Mouse (Mus musculus) embryonic facial prominence, embryonic 14.5 days (tissue): Measurements from ENCODE around the gene Sorcs2. TPM values are rescaled to one million over a fixed set of nuclear protein-coding genes. Genes with fewer than 3 reads are reported as not detected.

Experiments used
- ATAC-seq: fragments of 200-750 bp; cut with Nextera tagmentation; 2 replicates; pipeline ENCODE4 v1.8.0; 2017; ENCODE audit warnings: low read depth, moderate number of reproducible peaks, moderate TSS enrichment
- DNase-seq: peaks from one replicate; pipeline ENCODE4 v3.0.0-alpha.2; 2015; ENCODE audit warnings: low spot score
- H3K27ac ChIP-seq: fragments of 300-500 bp; sonication (generic); replicated peaks from 2 replicates; pipeline ENCODE4 v1.5.1; 2014; ENCODE audit warnings: low read depth, mild to moderate bottlenecking, low read length, moderate library complexity
- H3K27me3 ChIP-seq: fragments of 300-500 bp; sonication (generic); replicated peaks from 2 replicates; pipeline ENCODE4 v1.6.1; 2014; ENCODE audit warnings: low read length; ENCODE audit not compliant: control insufficient read depth, insufficient read depth
- H3K36me3 ChIP-seq: fragments of 300-500 bp; sonication (generic); 2 replicates; pipeline ENCODE4 v1.6.1; 2014; ENCODE audit warnings: low read length, mixed read lengths; ENCODE audit not compliant: control insufficient read depth, insufficient read depth
- H3K4me1 ChIP-seq: fragments of 300-500 bp; sonication (generic); 2 replicates; pipeline ENCODE4 v1.6.1; 2014; ENCODE audit warnings: antibody characterized with exemption, low read length; ENCODE audit not compliant: control insufficient read depth, insufficient read depth
- H3K4me2 ChIP-seq: fragments of 300-500 bp; sonication (generic); 2 replicates; pipeline ENCODE4 v1.6.1; 2014; ENCODE audit warnings: low read depth, mild to moderate bottlenecking, low read length, moderate library complexity, mixed read lengths
- H3K4me3 ChIP-seq: fragments of 300-500 bp; sonication (generic); 2 replicates; pipeline ENCODE4 v1.5.1; 2014; ENCODE audit warnings: low read depth, mild to moderate bottlenecking, low read length
- H3K9ac ChIP-seq: fragments of 300-500 bp; sonication (generic); 2 replicates; pipeline ENCODE4 v1.6.1; 2014; ENCODE audit warnings: low read depth, mild to moderate bottlenecking, low read length, moderate library complexity, mixed read lengths
- H3K9me3 ChIP-seq: fragments of 300-500 bp; sonication (generic); 2 replicates; pipeline ENCODE4 v1.6.1; 2016; ENCODE audit warnings: low read length; ENCODE audit not compliant: control insufficient read depth
- WGBS: fragments of 180-500 bp; shearing (Covaris S2); extraction: QIAGEN DNeasy Blood & Tissue Kit; methylation state at CpG from one replicate; pipeline ENCODE4 v1.1.7; 2014; 5-methylcytosine and 5-hydroxymethylcytosine counted together
- polyA plus RNA-seq: library from polyadenylated mRNA; unstranded; fragments of >200 nt; fragmentation: Nextera tagmentation; extraction: Ambion mirVana; gene quantifications from 2 replicates; pipeline ENCODE4 v1.2.1, GENCODE M21; 2014

The Sorcs2 gene
- polyA plus RNA-seq, 1 experiment from 2014 or later: 21.6 TPM

DNA sequence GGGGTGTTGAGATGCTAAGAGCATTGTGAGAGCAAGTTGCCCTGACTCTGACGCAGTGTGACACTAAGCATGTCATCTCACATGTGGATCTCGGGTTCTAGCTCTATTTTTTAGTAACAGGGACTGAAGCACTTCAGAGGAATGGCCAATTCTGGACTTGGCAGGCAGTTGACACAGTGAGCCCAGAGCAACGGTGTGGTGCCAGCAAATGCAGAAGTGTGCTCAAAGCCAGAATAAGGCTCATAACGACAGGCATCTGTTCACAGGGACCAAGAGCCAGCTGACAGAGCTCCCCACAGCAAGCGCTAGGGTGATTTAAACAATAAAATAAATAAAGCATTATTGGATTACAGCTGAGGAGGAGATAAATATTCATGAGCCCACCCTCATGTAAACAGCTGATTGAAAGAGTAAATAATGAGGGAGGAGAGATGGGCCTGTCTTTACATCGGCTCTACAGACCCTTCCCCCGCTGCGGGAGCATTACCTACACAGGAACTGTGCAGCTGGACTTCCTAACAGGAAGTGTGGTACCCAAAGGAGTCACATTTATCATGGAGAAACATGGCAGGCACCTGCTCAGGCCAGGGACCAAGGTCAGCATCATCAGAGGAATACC lies 267.4 kb downstream of the Sorcs2 start:
- Histone ChIP-seq H3K27ac (no peak overlapping the region; the same call in 1 of the 2 replicates), H3K9me3 (no peaks in the 10 kb centered on the region), H3K36me3 (no peaks in the 10 kb centered on the region), H3K9ac (no peak overlapping the region), H3K27me3 (no peaks in the 10 kb centered on the region), H3K4me2 (no peak overlapping the region), H3K4me1 (peaks cover 10% of the 10 kb centered on the region), H3K4me3 (no peak overlapping the region)
- ATAC-seq: no peak
- DNase-seq: peak; percentile 55
- WGBS: 47% methylated on average over 8 of the region's 8 CpGs

DNA sequence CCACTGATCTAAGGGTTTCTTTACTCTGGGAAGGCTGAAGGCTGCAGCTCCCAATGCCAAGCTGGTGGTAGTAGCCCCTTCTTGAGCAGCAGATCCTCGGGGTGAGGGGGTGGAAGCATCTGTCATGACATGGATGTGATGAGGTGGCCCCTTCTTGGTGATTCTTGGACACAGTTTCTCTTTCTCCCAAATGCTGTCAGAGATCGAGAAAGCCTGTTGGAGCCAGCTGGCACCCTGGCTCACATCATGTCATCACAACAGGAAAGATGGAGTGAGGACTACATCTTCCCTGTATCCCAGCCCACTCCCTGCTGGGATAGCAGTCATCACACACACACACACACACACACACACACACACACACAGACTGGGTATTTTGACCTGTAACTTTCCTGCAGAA lies 268.3 kb downstream of the Sorcs2 start:
- no peak overlapping the region for H3K4me2 ChIP-seq
- WGBS: 68% methylated on average over 2 of the region's 2 CpGs
- H3K4me1 ChIP-seq: peaks cover 12% of the 10 kb centered on the region
- H3K4me3 ChIP-seq: no peak overlapping the region
- no peak overlapping the region for H3K9ac ChIP-seq
- DNase-seq: no peak
- H3K9me3 ChIP-seq: no peaks in the 10 kb centered on the region
- H3K27ac ChIP-seq: no peak overlapping the region
- no peak for ATAC-seq
- H3K36me3 ChIP-seq: no peaks in the 10 kb centered on the region
- no peaks in the 10 kb centered on the region for H3K27me3 ChIP-seq

DNA sequence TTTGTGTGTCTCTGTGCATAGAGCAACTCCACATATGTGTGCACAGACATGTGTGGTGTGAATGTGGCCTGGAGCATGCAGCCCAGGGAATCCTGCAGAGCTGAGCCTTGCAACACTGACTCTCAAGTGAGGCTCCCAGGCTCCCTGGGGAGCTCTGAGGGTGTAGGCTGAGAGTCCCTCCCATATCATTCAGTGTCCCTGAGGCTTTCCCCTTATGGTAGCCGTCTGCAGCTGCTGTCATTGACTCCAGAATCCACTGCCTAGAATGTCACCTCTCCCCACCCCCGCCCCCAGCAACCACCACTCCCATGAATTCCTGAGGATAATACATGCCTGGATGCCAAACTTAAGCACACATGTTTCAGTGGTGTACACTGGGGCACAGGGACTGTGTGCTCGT lies 269.4 kb downstream of the Sorcs2 start:
- ATAC-seq (peak; percentile 28; the same call in 1 of the 2 replicates), DNase-seq (peak; percentile 62)
- H3K4me3 ChIP-seq: no peak overlapping the region
- H3K27me3 ChIP-seq: no peaks in the 10 kb centered on the region
- H3K9ac ChIP-seq: no peak overlapping the region
- no peaks in the 10 kb centered on the region for H3K36me3 ChIP-seq
- peaks cover 13% of the 10 kb centered on the region for H3K4me1 ChIP-seq
- H3K9me3 ChIP-seq: no peaks in the 10 kb centered on the region
- H3K27ac ChIP-seq: no peak overlapping the region
- WGBS: 45% methylated on average over 3 of the region's 3 CpGs
- H3K4me2 ChIP-seq: no peak overlapping the region

DNA sequence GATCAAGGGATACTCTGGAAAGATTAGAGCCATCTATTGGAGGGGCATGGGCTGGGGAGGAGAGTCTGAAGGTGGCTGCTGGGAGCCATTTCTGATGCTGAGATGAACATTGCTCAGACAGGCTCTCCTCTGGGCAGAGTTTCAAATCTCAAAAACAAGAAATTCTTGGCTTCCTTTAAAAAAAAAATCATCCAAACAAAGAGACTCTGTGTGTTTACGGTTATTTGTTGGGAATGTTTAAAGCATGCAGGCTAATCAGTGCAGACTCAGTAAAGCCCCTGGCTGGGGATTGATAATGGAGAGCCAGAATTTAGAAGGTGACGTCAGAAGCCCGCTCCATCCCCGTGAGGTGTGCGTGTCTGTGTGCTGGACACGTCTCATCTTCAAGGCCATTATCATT lies 272.9 kb downstream of the Sorcs2 start:
- no peaks in the 10 kb centered on the region for H3K27me3 ChIP-seq
- H3K9ac ChIP-seq: no peak overlapping the region
- H3K36me3 ChIP-seq: no peaks in the 10 kb centered on the region
- no peak overlapping the region for H3K4me2 ChIP-seq
- ATAC-seq (no peak), DNase-seq (peak; percentile 54)
- no peak overlapping the region for H3K27ac ChIP-seq
- H3K4me3 ChIP-seq: no peak overlapping the region
- H3K4me1 ChIP-seq: peaks cover 10% of the 10 kb centered on the region
- 61% methylated on average over 6 of the region's 6 CpGs for WGBS
- H3K9me3 ChIP-seq: no peaks in the 10 kb centered on the region

DNA sequence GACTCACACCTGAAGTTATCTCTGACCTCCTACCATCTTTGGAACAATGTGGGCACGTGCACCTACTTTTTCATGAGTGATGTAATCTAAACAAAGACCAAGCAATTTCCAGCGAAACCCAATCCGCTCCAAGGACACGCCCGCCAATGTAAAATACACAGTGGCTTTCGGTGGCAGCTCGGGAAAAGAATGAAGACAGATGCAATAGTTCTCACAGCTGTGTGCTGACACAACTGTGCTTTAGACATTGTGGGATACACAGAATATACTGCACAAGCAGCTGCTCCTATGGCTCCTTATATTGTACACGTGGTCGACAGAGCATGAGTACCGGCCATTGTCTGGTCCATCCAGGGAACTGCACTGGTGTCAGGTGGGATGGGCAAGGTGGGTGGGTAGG lies 275.0 kb downstream of the Sorcs2 start:
- 59% methylated on average over 10 of the region's 10 CpGs for WGBS
- Histone ChIP-seq H3K36me3 (no peaks in the 10 kb centered on the region), H3K27me3 (no peaks in the 10 kb centered on the region), H3K4me2 (no peak overlapping the region), H3K9ac (no peak overlapping the region), H3K9me3 (no peaks in the 10 kb centered on the region), H3K4me3 (no peak overlapping the region), H3K4me1 (0 out of 2 replicates have a peak, but pooled peaks cover 3% of the 10 kb centered on the region), H3K27ac (no peak overlapping the region)
- peak; percentile 62 for ATAC-seq
- DNase-seq: peak; percentile 79

DNA sequence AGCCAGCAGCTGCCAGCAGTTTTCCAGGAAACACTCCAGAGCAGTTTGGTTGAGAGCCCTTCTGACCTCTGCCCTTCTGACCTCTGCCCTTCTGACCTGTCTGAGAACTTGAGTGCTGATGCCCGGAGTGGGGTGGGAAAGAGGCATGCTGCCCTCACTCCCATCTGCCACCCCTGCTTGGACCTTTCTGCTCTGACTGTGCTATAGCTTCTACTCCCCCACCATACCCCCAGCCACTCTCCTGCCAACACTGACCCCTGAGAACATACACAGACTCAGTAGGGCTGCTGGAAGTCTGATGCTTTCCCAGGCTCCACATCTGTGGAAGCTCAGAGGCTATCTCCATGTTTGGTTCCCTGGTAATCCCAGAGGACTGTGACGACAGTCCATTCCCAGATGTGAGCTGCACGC lies 277.0 kb downstream of the Sorcs2 start:
- peak; percentile 76 for DNase-seq
- no peak for ATAC-seq
- no peaks in the 10 kb centered on the region for H3K27me3 ChIP-seq

DNA sequence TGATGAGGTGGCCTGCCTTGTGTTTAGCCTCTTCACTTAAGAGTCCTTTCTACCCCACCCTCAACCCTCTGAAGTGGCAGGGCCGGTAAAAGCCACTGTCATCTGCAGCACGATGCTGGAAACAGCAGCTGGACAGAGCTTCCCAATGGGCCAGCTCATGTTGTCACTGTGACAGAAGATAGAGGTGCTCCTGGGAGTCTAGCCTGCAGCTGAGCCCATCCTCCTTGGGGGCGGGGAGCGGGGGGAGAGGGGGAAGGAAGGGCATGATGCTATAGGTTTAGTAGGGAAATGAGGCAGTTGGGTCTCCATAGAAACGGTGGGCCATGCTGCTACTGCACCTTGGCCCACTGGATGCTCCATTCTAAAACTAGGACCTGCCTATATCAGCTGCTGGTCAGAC lies 279.9 kb downstream of the Sorcs2 start:
- no peaks in the 10 kb centered on the region for H3K4me1 ChIP-seq
- H3K4me3 ChIP-seq: no peak overlapping the region
- no peaks in the 10 kb centered on the region for H3K9me3 ChIP-seq
- H3K27ac ChIP-seq: no peak overlapping the region
- H3K27me3 ChIP-seq: no peaks in the 10 kb centered on the region
- 0 out of 2 replicates have a peak, but pooled peaks have one; percentile 27 for ATAC-seq
- H3K4me2 ChIP-seq: no peak overlapping the region
- DNase-seq: no peak
- H3K36me3 ChIP-seq: no peaks in the 10 kb centered on the region
- no peak overlapping the region for H3K9ac ChIP-seq
- WGBS: 62% methylated on average over 5 of the region's 5 CpGs

More for the DNA sequence above, 277.0 kb downstream of the Sorcs2 start:
- Histone ChIP-seq H3K4me2 (no peak overlapping the region), H3K9me3 (no peaks in the 10 kb centered on the region), H3K4me1 (0 out of 2 replicates have a peak, but pooled peaks cover 3% of the 10 kb centered on the region), H3K9ac (no peak overlapping the region), H3K27ac (no peak overlapping the region), H3K4me3 (no peak overlapping the region), H3K36me3 (no peaks in the 10 kb centered on the region)
- WGBS: 5% methylated on average over 3 of the region's 3 CpGs

DNA sequence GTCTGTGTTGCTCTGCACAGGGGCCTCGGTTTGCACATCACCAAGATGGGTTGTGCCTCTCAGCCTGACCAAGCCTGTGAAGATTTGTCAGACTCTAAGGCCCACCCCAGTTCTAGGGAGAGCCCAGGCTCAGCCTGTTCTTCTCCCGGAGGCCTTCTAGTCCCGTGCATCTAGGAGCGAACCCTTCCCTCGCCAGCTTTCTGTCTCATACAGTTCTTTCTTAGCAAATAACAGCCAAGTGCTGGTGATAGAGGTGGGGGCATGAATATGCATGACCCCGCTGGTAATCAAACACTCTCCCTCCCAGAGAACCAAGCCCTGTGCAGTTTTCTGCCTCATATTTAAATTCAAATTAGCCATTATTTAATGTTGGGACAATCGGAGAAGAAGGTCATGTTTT lies 282.4 kb downstream of the Sorcs2 start:
- H3K27ac ChIP-seq: no peak overlapping the region
- no peak overlapping the region for H3K9ac ChIP-seq
- no peaks in the 10 kb centered on the region for H3K4me1 ChIP-seq
- ATAC-seq (no peak), DNase-seq (no peak)
- no peak overlapping the region for H3K4me2 ChIP-seq
- H3K9me3 ChIP-seq: no peaks in the 10 kb centered on the region
- H3K27me3 ChIP-seq: no peaks in the 10 kb centered on the region
- no peak overlapping the region for H3K4me3 ChIP-seq
- 64% methylated on average over 7 of the region's 7 CpGs for WGBS
- H3K36me3 ChIP-seq: no peaks in the 10 kb centered on the region

DNA sequence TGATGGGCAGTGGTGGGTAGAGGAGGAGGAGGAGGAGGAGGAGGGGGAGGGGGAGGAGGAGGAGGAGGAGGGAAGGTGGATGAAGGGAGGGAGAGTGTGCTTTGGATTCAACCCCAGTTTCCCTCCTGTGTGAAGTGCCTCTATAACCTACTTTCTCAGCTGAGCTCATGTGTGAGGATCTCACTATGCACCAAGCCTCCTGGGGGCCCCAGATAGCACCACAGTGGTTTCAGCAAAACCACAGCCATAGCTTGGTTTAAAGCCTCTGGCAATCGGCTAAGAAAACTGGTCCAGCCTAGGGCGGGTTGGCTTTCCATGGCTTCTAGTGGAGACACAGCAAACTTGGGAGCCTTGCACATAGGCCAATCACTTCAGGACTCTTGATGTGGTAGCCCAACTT lies 284.2 kb downstream of the Sorcs2 start:
- H3K9ac ChIP-seq: no peak overlapping the region
- ATAC-seq (no peak), DNase-seq (no peak)
- H3K27ac ChIP-seq: no peak overlapping the region
- H3K4me3 ChIP-seq: no peak overlapping the region
- no peaks in the 10 kb centered on the region for H3K36me3 ChIP-seq
- no peaks in the 10 kb centered on the region for H3K27me3 ChIP-seq
- no peaks in the 10 kb centered on the region for H3K9me3 ChIP-seq
- H3K4me1 ChIP-seq: no peaks in the 10 kb centered on the region
- 83% methylated on average over 2 of the region's 2 CpGs for WGBS
- no peak overlapping the region for H3K4me2 ChIP-seq
